Mouse (Mus musculus) liver, adult 2 months (tissue): ENCODE results near the gene Sema4a.

Experiments
- CTCF ChIP-seq: fragments of 200-500 bp; IDR thresholded peaks from 2 replicates; pipeline ENCODE4 v1.5.1; 2011; ENCODE audit warnings: low read depth, low read length, control low read depth
- POLR2A ChIP-seq: fragments of 200-500 bp; IDR thresholded peaks from 2 replicates; pipeline ENCODE4 v1.6.1; 2011; ENCODE audit warnings: low read length, control low read depth; ENCODE audit not compliant: insufficient read depth; ENCODE audit errors: extremely low read depth

DNA sequence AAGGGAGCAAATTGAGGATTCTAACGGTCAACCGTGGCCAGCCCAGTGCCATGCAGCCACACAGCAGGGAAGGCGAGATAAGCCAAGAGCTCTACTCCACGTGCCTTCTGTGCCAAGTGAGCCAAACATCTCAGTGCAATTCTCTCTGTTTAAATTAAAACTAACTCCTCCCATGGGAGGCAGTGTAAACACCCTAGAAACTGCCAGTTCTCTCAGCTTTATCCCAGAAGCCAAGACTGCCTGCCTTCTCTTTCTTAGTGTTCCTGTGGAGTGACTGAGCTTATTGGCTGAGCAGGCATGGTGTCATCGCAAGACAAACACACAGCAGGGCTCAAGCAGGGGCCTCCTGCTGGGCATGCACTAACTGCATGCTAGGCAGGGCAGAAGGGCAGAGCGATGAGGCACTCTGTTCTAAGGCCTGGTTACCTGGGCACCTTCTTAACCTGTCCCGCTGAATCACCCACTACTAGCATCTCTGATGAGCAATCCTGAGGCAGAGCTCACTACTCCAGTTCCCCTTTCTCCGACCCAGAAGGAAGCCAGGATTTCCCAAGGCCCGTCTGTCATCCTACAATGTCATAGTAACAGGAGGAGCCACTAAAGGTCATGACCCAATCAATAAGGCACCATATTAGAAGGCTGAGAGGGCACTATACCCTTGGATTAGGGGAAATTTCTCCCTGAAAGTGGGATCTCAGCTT is 38.8 kb downstream of the Sema4a start:
- TF ChIP-seq POLR2A (peak; percentile 10; the same call in 1 of the 2 replicates), CTCF (no peak; the same call in 1 of the 2 replicates)
